Mouse (Mus musculus) hindbrain, embryonic 16.5 days (tissue): Measurements from ENCODE around the gene Asb7. TPM values are rescaled to one million over a fixed set of nuclear protein-coding genes. Genes with fewer than 3 reads are reported as not detected.

Experiments
- ATAC-seq: fragments of 200-750 bp; cut with Nextera tagmentation; 2 replicates; pipeline ENCODE4 v1.8.0; 2017; ENCODE audit warnings: moderate TSS enrichment, moderate library complexity
- H3K27ac ChIP-seq: fragments of 300-500 bp; sonication (generic); 2 replicates; pipeline ENCODE4 v1.5.1; 2014; ENCODE audit warnings: low read depth, mild to moderate bottlenecking, control low read depth, low read length, moderate library complexity
- H3K27me3 ChIP-seq: fragments of 300-500 bp; sonication (generic); replicated peaks from 2 replicates; pipeline ENCODE4 v1.6.1; 2014; ENCODE audit warnings: low read length; ENCODE audit not compliant: control insufficient read depth, insufficient read depth
- H3K36me3 ChIP-seq: fragments of 300-500 bp; sonication (generic); 2 replicates; pipeline ENCODE4 v1.6.1; 2014; ENCODE audit warnings: mild to moderate bottlenecking, low read length, moderate library complexity, mixed read lengths; ENCODE audit not compliant: control insufficient read depth, insufficient read depth
- H3K4me1 ChIP-seq: fragments of 300-500 bp; sonication (generic); 2 replicates; pipeline ENCODE4 v1.6.1; 2014; ENCODE audit warnings: low read depth, low read length; ENCODE audit not compliant: control insufficient read depth, insufficient read depth
- H3K4me2 ChIP-seq: fragments of 300-500 bp; sonication (generic); 2 replicates; pipeline ENCODE4 v1.6.1; 2014; ENCODE audit warnings: mild to moderate bottlenecking, low read length, control low read depth, moderate library complexity
- H3K4me3 ChIP-seq: fragments of 300-500 bp; sonication (generic); 2 replicates; pipeline ENCODE4 v1.5.1; 2014; ENCODE audit warnings: mild to moderate bottlenecking, low read length, control low read depth, moderate library complexity
- H3K9ac ChIP-seq: fragments of 300-500 bp; sonication (generic); 2 replicates; pipeline ENCODE4 v1.6.1; 2014; ENCODE audit warnings: low read depth, mild to moderate bottlenecking, control low read depth, low read length, moderate library complexity
- H3K9me3 ChIP-seq: fragments of 300-500 bp; sonication (generic); 2 replicates; pipeline ENCODE4 v1.6.1; 2014; ENCODE audit warnings: mild to moderate bottlenecking, low read length, moderate library complexity; ENCODE audit not compliant: control insufficient read depth
- WGBS: fragments of 180-500 bp; shearing (Covaris S2); extraction: QIAGEN DNeasy Blood & Tissue Kit; methylation state at CpG from one replicate; pipeline ENCODE4 v1.1.7; 2014; 5-methylcytosine and 5-hydroxymethylcytosine counted together
- polyA plus RNA-seq: library from polyadenylated mRNA; unstranded; fragments of >200 nt; fragmentation: Nextera tagmentation; extraction: Ambion mirVana; gene quantifications from 2 replicates; pipeline ENCODE4 v1.2.1, GENCODE M21; 2015

The Asb7 gene
- polyA plus RNA-seq, 1 experiment from 2014 or later, result 13.9 TPM

- H3K36me3 ChIP-seq, result peaks cover 11% of the 10 kb centered on the region
- 58% methylated on average over 2 of the region's 2 CpGs for WGBS
- H3K4me1 ChIP-seq, result no peaks in the 10 kb centered on the region
- no peaks in the 10 kb centered on the region for H3K9me3 ChIP-seq
- no peak overlapping the region for H3K4me2 ChIP-seq
- H3K4me3 ChIP-seq, result no peak overlapping the region
- ATAC-seq, result no peak
- H3K27me3 ChIP-seq, result no peaks in the 10 kb centered on the region
- no peak overlapping the region for H3K27ac ChIP-seq
- H3K9ac ChIP-seq, result no peak overlapping the region
These were observed 21.8 kb upstream of the Asb7 start for GRCm38 (mm10) chr7:66711166-66711565.

GRCm38 (mm10) chr7:66704631-66705030 is 15.2 kb upstream of the Asb7 start:
- Histone ChIP-seq H3K27ac (no peak overlapping the region), H3K9ac (no peak overlapping the region), H3K27me3 (no peaks in the 10 kb centered on the region), H3K36me3 (peaks cover 10% of the 10 kb centered on the region), H3K4me1 (no peaks in the 10 kb centered on the region), H3K9me3 (0 out of 2 replicates have a peak, but pooled peaks cover 3% of the 10 kb centered on the region), H3K4me3 (no peak overlapping the region), H3K4me2 (no peak overlapping the region)
- 91% methylated on average over 3 of the region's 3 CpGs for WGBS
- ATAC-seq, result no peak

GRCm38 (mm10) chr7:66702721-66703120 is 13.3 kb upstream of the Asb7 start:
- Histone ChIP-seq H3K36me3 (peaks cover 6% of the 10 kb centered on the region; the same call in 1 of the 2 replicates), H3K27ac (no peak overlapping the region), H3K4me1 (no peaks in the 10 kb centered on the region), H3K4me2 (no peak overlapping the region), H3K9me3 (0 out of 2 replicates have a peak, but pooled peaks cover 3% of the 10 kb centered on the region), H3K4me3 (no peak overlapping the region), H3K27me3 (no peaks in the 10 kb centered on the region), H3K9ac (no peak overlapping the region)
- no peak for ATAC-seq
- 90% methylated on average over 7 of the region's 7 CpGs for WGBS

- no peak for ATAC-seq
- Histone ChIP-seq H3K27ac (no peak overlapping the region), H3K4me2 (no peak overlapping the region), H3K4me1 (peaks cover 3% of the 10 kb centered on the region), H3K4me3 (no peak overlapping the region), H3K36me3 (no peaks in the 10 kb centered on the region), H3K27me3 (no peaks in the 10 kb centered on the region), H3K9me3 (no peaks in the 10 kb centered on the region), H3K9ac (no peak overlapping the region)
- 72% methylated on average over 7 of the region's 7 CpGs for WGBS
These were observed 5.1 kb upstream of the Asb7 start for GRCm38 (mm10) chr7:66694467-66694866.

- H3K4me3 ChIP-seq, result peak within 1 kb of the TSS; percentile 91
- peak within 1 kb of the TSS; percentile 79 for H3K4me2 ChIP-seq
- no peaks in the 10 kb centered on the region; the same call in 1 of the 2 replicates for H3K36me3 ChIP-seq
- peak within 1 kb of the TSS; percentile 98 for H3K27ac ChIP-seq
- peaks cover 14% of the 10 kb centered on the region for H3K4me1 ChIP-seq
- H3K9me3 ChIP-seq, result no peaks in the 10 kb centered on the region
- H3K9ac ChIP-seq, result peak within 1 kb of the TSS; percentile 93
- WGBS, result under 1% methylated on average over 39 of the region's 52 CpGs
- ATAC-seq, result peak; percentile 99
- no peaks in the 10 kb centered on the region for H3K27me3 ChIP-seq
These were observed 394 bp upstream of the Asb7 start, which contains the start of gene Lins1 for GRCm38 (mm10) chr7:66689620-66690360. TSS of gene Lins1 (plus strand) at chr7:66689889.

GRCm38 (mm10) chr7:66688721-66689120 is 675 bp downstream of the Asb7 start:
- Histone ChIP-seq H3K4me2 (peak overlapping the region; percentile 79), H3K9me3 (no peaks in the 10 kb centered on the region), H3K4me1 (peaks cover 14% of the 10 kb centered on the region), H3K4me3 (peak overlapping the region; percentile 91), H3K9ac (peak overlapping the region; percentile 88), H3K27me3 (no peaks in the 10 kb centered on the region), H3K36me3 (no peaks in the 10 kb centered on the region; the same call in 1 of the 2 replicates), H3K27ac (peak overlapping the region; percentile 75)
- 1% methylated on average over 5 of the region's 5 CpGs for WGBS
- no peak; the same call in 1 of the 2 replicates for ATAC-seq

GRCm38 (mm10) chr7:66682119-66682863 is 7.1 kb downstream of the Asb7 start:
- H3K4me2 ChIP-seq, result no peak overlapping the region
- no peak for ATAC-seq
- peaks cover 15% of the 10 kb centered on the region for H3K36me3 ChIP-seq
- no peaks in the 10 kb centered on the region for H3K27me3 ChIP-seq
- H3K4me3 ChIP-seq, result no peak overlapping the region
- no peaks in the 10 kb centered on the region for H3K9me3 ChIP-seq
- 95% methylated on average over 5 of the region's 5 CpGs for WGBS
- no peak overlapping the region for H3K27ac ChIP-seq
- no peaks in the 10 kb centered on the region for H3K4me1 ChIP-seq
- no peak overlapping the region for H3K9ac ChIP-seq

GRCm38 (mm10) chr7:66675800-66676199 is 13.6 kb downstream of the Asb7 start:
- no peak overlapping the region for H3K27ac ChIP-seq
- no peak overlapping the region for H3K4me3 ChIP-seq
- peaks cover 51% of the 10 kb centered on the region for H3K36me3 ChIP-seq
- 96% methylated on average over 2 of the region's 2 CpGs for WGBS
- no peak for ATAC-seq
- no peak overlapping the region for H3K4me2 ChIP-seq
- H3K9ac ChIP-seq, result no peak overlapping the region
- no peaks in the 10 kb centered on the region for H3K9me3 ChIP-seq
- H3K4me1 ChIP-seq, result no peaks in the 10 kb centered on the region
- H3K27me3 ChIP-seq, result no peaks in the 10 kb centered on the region

- Histone ChIP-seq H3K4me1 (no peaks in the 10 kb centered on the region), H3K27ac (no peak overlapping the region), H3K36me3 (peaks cover 19% of the 10 kb centered on the region)
These were observed 22.3 kb downstream of the Asb7 start for GRCm38 (mm10) chr7:66667064-66667463.

More at GRCm38 (mm10) chr7:66667064-66667463, 22.3 kb downstream of the Asb7 start:
- H3K27me3 ChIP-seq, result no peaks in the 10 kb centered on the region
- H3K4me3 ChIP-seq, result no peak overlapping the region
- ATAC-seq, result no peak
- H3K4me2 ChIP-seq, result no peak overlapping the region
- peaks cover 10% of the 10 kb centered on the region for H3K9me3 ChIP-seq
- H3K9ac ChIP-seq, result no peak overlapping the region
